Mouse (Mus musculus) olfactory bulb, adult 2 months (tissue): ENCODE data around the gene Anp32e.

ENCODE experiments used
- CTCF ChIP-seq: fragments of 200-500 bp; IDR thresholded peaks from 2 replicates; pipeline ENCODE4 v1.5.1; 2012; ENCODE audit warnings: low read depth, mild to moderate bottlenecking, low read length, moderate library complexity; ENCODE audit not compliant: insufficient read depth
- POLR2A ChIP-seq: fragments of 200-500 bp; IDR thresholded peaks from 2 replicates; pipeline ENCODE4 v1.6.1; 2012; ENCODE audit warnings: mild to moderate bottlenecking, low read depth, low read length, moderate library complexity; ENCODE audit not compliant: insufficient read depth

DNA sequence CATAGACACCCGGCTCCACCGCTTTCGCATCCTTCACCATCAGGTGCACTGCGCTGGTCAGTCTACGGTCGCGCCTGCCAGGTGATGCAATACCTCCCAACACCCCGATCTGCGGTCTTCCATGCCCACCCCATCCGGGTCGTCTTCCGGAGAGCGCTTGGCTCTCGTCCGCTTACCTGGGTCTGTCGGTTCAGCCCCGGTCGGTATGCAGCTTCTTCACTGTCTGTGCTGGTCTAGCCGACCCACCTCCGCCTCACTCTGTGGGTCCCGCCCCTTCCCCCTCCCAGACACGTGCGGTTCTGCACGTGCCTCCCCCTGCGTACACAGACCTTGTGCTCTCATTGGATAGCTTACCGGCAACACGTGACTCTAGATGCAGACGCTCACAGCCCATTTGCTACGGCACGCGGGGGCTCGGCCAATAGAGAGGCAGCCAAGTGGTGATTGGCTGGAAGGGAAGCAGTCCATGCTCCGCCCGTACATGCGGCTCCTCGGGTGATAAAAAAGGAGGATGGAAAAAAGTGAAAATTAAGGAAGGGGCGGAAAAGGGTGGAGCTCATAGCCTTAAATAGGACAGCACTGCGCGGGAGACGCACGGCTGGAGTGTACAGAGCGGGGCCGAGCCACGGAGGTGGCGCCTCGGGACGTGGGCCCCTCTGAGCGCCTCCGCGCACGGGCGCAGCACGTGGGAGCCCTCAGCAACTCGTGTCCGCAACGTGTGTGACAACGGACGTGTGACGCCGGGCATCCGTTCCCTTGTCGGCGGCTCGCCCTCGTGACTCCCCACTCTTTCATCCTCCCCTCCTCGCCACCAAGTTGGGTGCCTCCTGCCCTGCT lies 46.8 kb upstream of the Anp32e start, which contains the start of gene Ciart:
- TF ChIP-seq CTCF, result no peak
- TF ChIP-seq POLR2A, result peak; percentile 31; the same call in 1 of the 2 replicates
